ENCODE assay signal across 23 mouse cellular contexts in the genomic region with DNA sequence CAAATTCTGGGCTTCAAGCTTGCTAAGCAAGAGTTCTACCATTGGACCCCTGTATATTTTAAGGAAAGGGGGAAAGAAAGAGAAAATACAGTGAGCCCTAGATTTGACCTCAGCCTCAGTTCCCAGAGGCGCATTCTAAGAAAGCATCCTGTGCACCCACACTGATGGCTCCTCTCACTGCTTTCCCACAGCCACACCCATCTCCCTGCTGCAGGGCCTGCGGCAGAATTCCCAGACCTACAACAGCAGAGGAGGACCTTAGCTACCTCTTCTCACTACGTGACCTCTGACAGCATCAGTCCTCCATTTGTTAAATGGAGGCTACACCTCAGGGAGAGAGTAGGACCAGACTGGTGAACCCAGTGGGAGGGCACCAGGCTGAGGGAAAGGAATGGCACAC.
"Had no signal": no experiment of that assay in that cellular context is flagged by ENCODE, and none has a peak within 500 bp of the region (broad histone marks: within the 10 kb centered on the region; RNA-seq: fewer than 3 reads in every experiment).

No protein-coding gene starts in this region.

- H3K4me3 ChIP-seq: heart, embryonic 10.5 days; heart, embryonic 12.5 days; hindbrain, embryonic 13.5 days; hindbrain, embryonic 15.5 days; kidney, embryonic 15.5 days; limb, embryonic 13.5 days; limb, embryonic 15.5 days; liver, embryonic 12.5 days had no signal

- DNase-seq: gastrocnemius, postnatal 14 days; gastrocnemius, postnatal 36 days; heart, adult 18-20 months; heart, postnatal 10 days; kidney, adult 11 months; kidney, adult 2 months; kidney, adult 9 months; kidney, postnatal 14 days; kidney, postnatal 36 days; layer of hippocampus, adult 9-11 months; layer of hippocampus, postnatal 36 days; left cerebral cortex, postnatal 4 days had no signal

- H3K27ac ChIP-seq: heart, embryonic 10.5 days; hindbrain, embryonic 13.5 days; hindbrain, embryonic 15.5 days; hindbrain, postnatal 0 days; kidney, embryonic 15.5 days; kidney, postnatal 0 days; limb, embryonic 13.5 days; liver, embryonic 12.5 days; liver, embryonic 14.5 days had no signal
